Mouse (Mus musculus) midbrain, embryonic 13.5 days (tissue): ENCODE data around the gene Txnrd2. TPM values are rescaled to one million over a fixed set of nuclear protein-coding genes. Genes with fewer than 3 reads are reported as not detected.

ENCODE experiments used
- ATAC-seq: fragments of 200-750 bp; cut with Nextera tagmentation; 2 replicates; pipeline ENCODE4 v1.8.0; 2017; ENCODE audit warnings: mild to moderate bottlenecking, moderate TSS enrichment, moderate library complexity
- H3K27ac ChIP-seq: fragments of 300-500 bp; sonication (generic); 2 replicates; pipeline ENCODE4 v1.5.1; 2015; ENCODE audit warnings: inconsistent platforms, mild to moderate bottlenecking, moderate library complexity
- H3K27me3 ChIP-seq: fragments of 300-500 bp; sonication (generic); 2 replicates; pipeline ENCODE4 v1.6.1; 2015; ENCODE audit warnings: mild to moderate bottlenecking, inconsistent platforms
- H3K36me3 ChIP-seq: fragments of 300-500 bp; sonication (generic); 2 replicates; pipeline ENCODE4 v1.6.1; 2015; ENCODE audit warnings: mild to moderate bottlenecking, inconsistent platforms
- H3K4me1 ChIP-seq: fragments of 300-500 bp; sonication (generic); replicated peaks from 2 replicates; pipeline ENCODE4 v1.6.1; 2015; ENCODE audit warnings: inconsistent platforms
- H3K4me2 ChIP-seq: fragments of 300-500 bp; sonication (generic); replicated peaks from 2 replicates; pipeline ENCODE4 v1.6.1; 2015; ENCODE audit warnings: moderate library complexity, mild to moderate bottlenecking, inconsistent platforms
- H3K4me3 ChIP-seq: fragments of 300-500 bp; sonication (generic); replicated peaks from 2 replicates; pipeline ENCODE4 v1.5.1; 2015; ENCODE audit warnings: mild to moderate bottlenecking, inconsistent platforms
- H3K9ac ChIP-seq: fragments of 300-500 bp; sonication (generic); replicated peaks from 2 replicates; pipeline ENCODE4 v1.6.1; 2015; ENCODE audit warnings: mild to moderate bottlenecking, inconsistent platforms
- H3K9me3 ChIP-seq: fragments of 300-500 bp; sonication (generic); 2 replicates; pipeline ENCODE4 v1.6.1; 2016; ENCODE audit warnings: mild to moderate bottlenecking, inconsistent platforms
- WGBS: fragments of 180-500 bp; shearing (Covaris S2); methylation state at CpG from one replicate; pipeline ENCODE4 v1.1.7; 2015; 5-methylcytosine and 5-hydroxymethylcytosine counted together
- polyA plus RNA-seq: library from polyadenylated mRNA; unstranded; fragments of >200 nt; fragmentation: Nextera tagmentation; extraction: Ambion mirVana; gene quantifications from 2 replicates; pipeline ENCODE4 v1.2.1, GENCODE M21; 2015

The Txnrd2 gene
- polyA plus RNA-seq, 1 experiment from 2014 or later, result 25.9 TPM

DNA sequence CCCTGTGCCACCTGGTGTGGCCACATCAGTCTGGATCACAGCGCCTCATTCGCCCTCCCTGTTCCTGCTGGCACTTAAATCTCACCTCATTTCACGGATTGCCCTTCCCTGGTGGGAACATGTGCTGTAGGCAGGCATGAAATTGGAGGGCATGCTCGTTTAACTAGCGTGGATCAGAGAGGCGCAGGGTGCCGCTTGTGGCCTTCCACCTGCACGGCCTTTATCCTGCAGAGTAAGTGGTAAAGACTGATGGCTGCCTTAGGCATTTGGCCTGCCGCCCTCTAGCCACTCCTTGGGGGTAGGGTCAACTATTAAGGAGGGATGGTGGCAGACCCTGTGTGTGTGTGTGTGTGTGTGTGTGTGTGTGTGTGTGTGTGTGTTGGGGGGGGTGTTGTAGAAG, 35.8 kb downstream of the Txnrd2 start:
- ATAC-seq, result no peak
- H3K9me3 ChIP-seq, result no peaks in the 10 kb centered on the region
- H3K9ac ChIP-seq, result no peak overlapping the region
- WGBS, result 48% methylated on average over 9 of the region's 9 CpGs
- H3K36me3 ChIP-seq, result no peaks in the 10 kb centered on the region
- H3K4me1 ChIP-seq, result peaks cover 27% of the 10 kb centered on the region
- no peak overlapping the region for H3K4me2 ChIP-seq
- no peak overlapping the region for H3K4me3 ChIP-seq
- H3K27ac ChIP-seq, result no peak overlapping the region
- H3K27me3 ChIP-seq, result 0 out of 2 replicates have a peak, but pooled peaks cover 4% of the 10 kb centered on the region

DNA sequence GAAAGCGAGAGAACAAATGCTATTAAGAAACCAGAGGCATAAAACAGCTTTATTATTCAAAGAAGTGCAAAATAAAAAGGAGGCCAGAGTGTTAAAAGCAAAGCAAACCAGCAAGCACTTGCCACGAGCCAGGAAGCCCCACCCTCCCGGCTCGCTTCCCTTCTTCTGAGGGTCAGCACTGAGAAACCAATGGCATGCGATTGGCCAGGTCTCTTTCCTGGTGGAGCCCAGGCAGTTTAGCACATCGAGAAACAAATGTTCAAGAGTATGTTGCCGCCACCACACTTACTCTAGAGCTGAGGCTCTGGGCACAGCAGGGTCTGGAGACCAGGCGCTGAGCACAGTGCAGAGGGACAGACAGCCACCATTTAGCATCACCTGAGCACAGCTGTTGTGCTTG, 36.4 kb downstream of the Txnrd2 start:
- no peak overlapping the region for H3K27ac ChIP-seq
- ATAC-seq, result no peak
- H3K9me3 ChIP-seq, result no peaks in the 10 kb centered on the region
- H3K27me3 ChIP-seq, result 0 out of 2 replicates have a peak, but pooled peaks cover 4% of the 10 kb centered on the region
- H3K4me3 ChIP-seq, result no peak overlapping the region
- H3K9ac ChIP-seq, result no peak overlapping the region
- WGBS, result 54% methylated on average over 8 of the region's 8 CpGs
- no peaks in the 10 kb centered on the region for H3K36me3 ChIP-seq
- H3K4me2 ChIP-seq, result no peak overlapping the region
- H3K4me1 ChIP-seq, result peaks cover 27% of the 10 kb centered on the region

DNA sequence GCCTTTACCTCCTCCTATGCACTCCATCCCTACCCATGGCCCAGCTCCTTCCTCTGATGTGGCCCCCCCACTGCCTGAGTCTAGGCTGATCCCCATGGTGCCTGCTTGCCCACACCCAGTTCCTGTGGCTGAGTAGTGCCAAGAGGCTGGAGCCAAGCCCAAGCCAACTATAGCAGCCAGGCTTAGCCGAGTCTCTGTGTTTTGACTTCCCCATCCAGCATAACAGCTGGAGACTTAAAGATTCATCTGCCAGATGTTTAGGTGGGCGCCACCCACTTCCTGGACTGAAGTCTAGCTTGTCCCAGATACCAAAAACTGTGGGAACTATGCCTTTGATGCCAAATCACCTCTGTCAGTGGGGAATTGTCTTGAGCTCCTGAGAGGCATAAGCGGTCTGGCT, 38.1 kb downstream of the Txnrd2 start:
- WGBS, result 87% methylated on average over 3 of the region's 3 CpGs
- Histone ChIP-seq H3K9ac (no peak overlapping the region), H3K36me3 (peaks cover 6% of the 10 kb centered on the region), H3K9me3 (no peaks in the 10 kb centered on the region), H3K4me3 (no peak overlapping the region), H3K27me3 (0 out of 2 replicates have a peak, but pooled peaks cover 4% of the 10 kb centered on the region), H3K4me1 (peaks cover 21% of the 10 kb centered on the region), H3K4me2 (no peak overlapping the region), H3K27ac (no peak overlapping the region)
- no peak for ATAC-seq

DNA sequence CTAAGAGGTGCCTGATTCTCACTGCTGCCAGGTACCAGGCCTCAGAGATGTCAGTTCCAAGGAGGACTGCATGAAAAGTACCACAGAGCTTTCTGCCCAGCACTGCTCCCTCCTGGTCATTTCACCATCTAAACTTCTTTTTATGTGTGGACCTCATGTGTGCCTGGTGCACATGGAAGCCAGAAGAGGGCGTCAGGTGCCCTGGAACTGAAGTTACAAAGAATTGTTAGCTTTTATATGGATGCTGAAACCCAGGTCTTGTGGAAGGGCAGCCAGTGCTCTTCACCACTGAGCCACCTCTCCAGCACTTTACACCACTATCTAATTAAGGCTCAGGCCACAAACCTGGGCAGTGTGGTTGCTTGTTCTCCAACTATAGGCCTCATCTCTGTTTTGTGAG, 44.6 kb downstream of the Txnrd2 start:
- H3K9ac ChIP-seq, result no peak overlapping the region
- WGBS, result 42% methylated on average over 1 of the region's 1 CpGs
- ATAC-seq, result no peak

DNA sequence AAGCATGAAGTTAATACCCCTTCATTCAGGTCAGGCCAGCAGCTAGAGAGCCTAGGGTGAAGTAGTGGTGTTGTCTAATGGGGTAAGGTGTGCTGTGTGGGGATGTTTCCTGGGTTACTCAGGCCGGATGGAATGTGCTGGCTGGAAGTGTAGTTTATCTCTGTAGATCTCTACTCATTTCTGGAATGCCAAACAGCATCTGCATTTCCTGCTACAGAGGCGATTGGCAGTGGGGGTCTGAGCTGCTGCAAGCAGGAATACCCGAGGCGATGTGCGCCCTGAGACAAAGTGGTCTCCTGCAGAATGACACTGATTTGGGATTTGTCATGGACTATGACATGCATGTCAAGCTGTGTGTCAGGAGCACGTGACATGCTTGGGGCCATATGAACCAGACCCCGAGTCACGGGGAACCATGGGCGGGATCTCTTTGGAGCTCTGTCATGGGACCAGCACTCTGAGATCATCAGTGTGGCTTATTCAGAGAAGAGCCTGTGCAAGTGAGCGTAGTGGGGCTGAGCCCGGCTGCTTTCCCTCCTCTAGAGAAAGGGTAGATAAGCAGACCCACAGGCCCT, 45.3 kb downstream of the Txnrd2 start:
- Histone ChIP-seq H3K9ac (no peak overlapping the region), H3K4me1 (no peaks in the 10 kb centered on the region), H3K4me2 (no peak overlapping the region), H3K27me3 (no peaks in the 10 kb centered on the region), H3K9me3 (no peaks in the 10 kb centered on the region), H3K27ac (no peak overlapping the region), H3K36me3 (peaks cover 33% of the 10 kb centered on the region), H3K4me3 (no peak overlapping the region)
- ATAC-seq, result no peak
- WGBS, result 78% methylated on average over 11 of the region's 11 CpGs

More for the DNA sequence above, 44.6 kb downstream of the Txnrd2 start:
- Histone ChIP-seq H3K9me3 (no peaks in the 10 kb centered on the region), H3K27ac (no peak overlapping the region), H3K4me2 (no peak overlapping the region), H3K4me1 (no peaks in the 10 kb centered on the region), H3K4me3 (no peak overlapping the region), H3K36me3 (peaks cover 28% of the 10 kb centered on the region), H3K27me3 (no peaks in the 10 kb centered on the region)

DNA sequence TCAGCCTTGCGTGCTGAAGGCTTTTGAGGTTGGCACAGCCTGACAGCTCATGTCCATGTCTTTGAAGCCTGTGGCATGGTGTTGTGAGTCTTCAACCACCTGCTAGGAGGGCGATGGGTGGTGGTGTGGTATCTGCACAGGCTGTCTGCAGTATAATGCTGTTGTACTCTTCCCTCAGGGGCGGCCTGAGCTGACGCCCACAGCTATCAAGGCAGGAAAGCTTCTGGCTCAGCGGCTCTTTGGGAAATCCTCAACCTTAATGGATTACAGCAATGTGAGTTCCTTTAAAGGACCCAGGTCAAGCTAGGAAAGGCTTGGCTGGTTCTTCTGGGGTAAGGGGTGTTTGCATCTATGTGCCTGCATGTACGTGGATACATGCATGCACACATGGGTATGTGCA, 45.8 kb downstream of the Txnrd2 start:
- 77% methylated on average over 6 of the region's 6 CpGs for WGBS
- Histone ChIP-seq H3K9me3 (no peaks in the 10 kb centered on the region), H3K9ac (no peak overlapping the region), H3K4me1 (no peaks in the 10 kb centered on the region), H3K27ac (no peak overlapping the region), H3K36me3 (peaks cover 33% of the 10 kb centered on the region), H3K4me2 (no peak overlapping the region), H3K27me3 (no peaks in the 10 kb centered on the region), H3K4me3 (no peak overlapping the region)
- ATAC-seq, result no peak

DNA sequence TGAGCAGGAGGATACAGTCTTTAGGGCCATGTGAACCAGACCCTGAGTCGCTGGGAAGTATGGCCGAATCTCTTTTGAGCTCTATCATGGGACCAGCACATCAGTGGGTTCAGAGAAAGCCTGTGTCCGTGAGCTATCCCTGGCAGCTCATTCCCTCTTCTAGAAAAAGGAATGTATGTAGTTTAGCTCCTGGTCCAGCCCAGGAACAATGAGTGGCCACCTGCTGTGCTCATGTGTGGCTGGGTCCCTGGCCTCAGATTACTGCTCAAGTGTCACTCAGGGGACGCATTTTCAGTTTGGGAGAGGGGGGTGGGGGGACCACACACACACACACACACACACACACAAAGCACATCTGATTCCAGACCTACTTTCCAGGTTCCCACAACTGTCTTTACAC, 46.2 kb downstream of the Txnrd2 start:
- Histone ChIP-seq H3K4me1 (no peaks in the 10 kb centered on the region), H3K36me3 (peaks cover 34% of the 10 kb centered on the region), H3K9me3 (no peaks in the 10 kb centered on the region), H3K27me3 (no peaks in the 10 kb centered on the region), H3K4me2 (no peak overlapping the region), H3K4me3 (no peak overlapping the region), H3K27ac (no peak overlapping the region), H3K9ac (no peak overlapping the region)
- no peak for ATAC-seq
- 60% methylated on average over 4 of the region's 4 CpGs for WGBS

DNA sequence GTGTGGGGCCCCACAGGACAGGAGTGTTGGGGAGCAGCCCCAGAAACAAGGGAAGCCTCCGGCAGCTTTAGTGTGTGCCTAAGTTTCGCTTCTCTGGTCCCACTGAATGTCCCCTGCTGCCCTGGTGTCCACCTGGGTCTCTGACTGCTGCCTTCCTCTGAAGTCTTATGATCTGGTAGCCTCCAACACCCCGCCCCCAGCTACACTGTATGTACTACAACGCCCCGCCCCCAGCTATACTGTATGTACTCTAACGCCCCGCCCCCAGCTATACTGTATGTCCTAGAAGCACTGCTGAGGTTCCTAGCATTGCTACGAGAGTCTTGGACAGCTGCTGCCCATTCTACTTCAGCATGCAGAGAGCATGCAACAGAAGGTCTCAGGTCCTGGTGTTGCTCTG, 46.8 kb downstream of the Txnrd2 start:
- H3K27ac ChIP-seq, result no peak overlapping the region
- 96% methylated on average over 8 of the region's 8 CpGs for WGBS
- peaks cover 39% of the 10 kb centered on the region for H3K36me3 ChIP-seq
- H3K9ac ChIP-seq, result no peak overlapping the region
- no peak overlapping the region for H3K4me3 ChIP-seq
- no peak overlapping the region for H3K4me2 ChIP-seq
- no peak for ATAC-seq
- H3K4me1 ChIP-seq, result no peaks in the 10 kb centered on the region
- no peaks in the 10 kb centered on the region for H3K9me3 ChIP-seq
- H3K27me3 ChIP-seq, result no peaks in the 10 kb centered on the region

DNA sequence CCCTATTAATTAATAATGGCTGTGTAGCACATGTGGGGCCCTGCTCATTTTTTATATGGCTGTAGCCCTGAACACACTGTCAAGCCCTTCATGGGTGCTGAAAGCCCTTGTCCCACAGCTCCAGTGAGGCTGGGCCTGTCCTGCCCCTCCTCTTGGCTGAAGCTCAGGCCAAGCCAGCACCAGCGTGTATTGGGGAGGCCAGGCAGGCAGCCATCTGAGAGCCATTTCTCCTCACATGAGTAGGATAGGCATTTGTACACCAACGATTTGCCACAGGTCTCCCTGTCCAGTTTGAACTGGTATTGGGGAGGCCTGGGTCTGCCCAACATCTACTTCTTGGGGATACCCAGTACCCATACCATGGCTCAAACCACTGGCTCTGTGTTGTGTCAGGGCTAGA, 47.8 kb downstream of the Txnrd2 start:
- H3K36me3 ChIP-seq, result peaks cover 38% of the 10 kb centered on the region
- 91% methylated on average over 2 of the region's 2 CpGs for WGBS

DNA sequence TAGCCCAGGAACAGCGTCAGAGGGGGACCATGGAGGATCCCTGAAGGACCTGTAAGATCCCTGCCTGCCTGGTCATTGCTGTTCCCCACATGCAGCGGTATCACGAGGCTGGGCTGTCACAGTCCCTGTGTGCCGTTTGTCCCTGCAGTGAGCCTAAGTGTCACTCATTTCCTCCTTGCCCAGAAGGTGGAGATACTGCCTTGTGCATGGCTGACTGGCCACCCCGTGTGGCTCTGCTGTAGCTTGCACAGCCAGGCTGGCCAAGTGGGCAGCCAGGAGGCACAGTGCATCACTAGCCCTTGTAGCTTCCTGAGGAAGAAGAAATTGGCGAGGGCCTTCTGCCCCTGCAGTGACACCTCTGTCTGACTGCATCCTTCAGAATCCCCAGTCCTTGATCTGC, 51.8 kb downstream of the Txnrd2 start:
- no peak overlapping the region for H3K4me2 ChIP-seq
- H3K36me3 ChIP-seq, result peaks cover 20% of the 10 kb centered on the region
- H3K4me3 ChIP-seq, result no peak overlapping the region
- WGBS, result 69% methylated on average over 6 of the region's 6 CpGs
- no peaks in the 10 kb centered on the region for H3K27me3 ChIP-seq
- H3K9ac ChIP-seq, result no peak overlapping the region
- no peak overlapping the region for H3K27ac ChIP-seq
- H3K9me3 ChIP-seq, result no peaks in the 10 kb centered on the region
- no peaks in the 10 kb centered on the region; the same call in 1 of the 2 replicates for H3K4me1 ChIP-seq
- ATAC-seq, result no peak

More for the DNA sequence above, 47.8 kb downstream of the Txnrd2 start:
- Histone ChIP-seq H3K9me3 (no peaks in the 10 kb centered on the region), H3K4me2 (no peak overlapping the region), H3K4me1 (no peaks in the 10 kb centered on the region), H3K27ac (no peak overlapping the region), H3K27me3 (no peaks in the 10 kb centered on the region), H3K9ac (no peak overlapping the region), H3K4me3 (no peak overlapping the region)
- ATAC-seq, result no peak

DNA sequence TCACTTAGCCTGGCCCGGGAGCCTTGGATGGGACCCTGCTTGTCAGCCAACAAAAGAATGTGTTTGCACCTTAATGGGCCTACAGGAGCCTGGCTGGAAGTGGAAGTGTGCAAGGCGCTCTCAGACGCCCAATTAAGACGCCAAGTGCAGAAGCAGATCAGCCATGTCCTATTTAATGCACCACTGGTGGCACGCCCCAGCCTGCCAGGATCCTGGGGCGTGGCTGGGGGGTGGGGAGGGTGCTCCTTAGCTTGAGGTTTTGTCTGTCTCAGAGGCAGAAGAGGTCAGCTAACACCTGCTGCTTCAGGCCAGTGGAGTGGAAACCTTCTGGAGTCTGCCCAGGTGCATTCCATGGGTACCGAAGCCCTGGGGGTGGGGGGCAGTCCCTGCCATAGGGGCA, 53.5 kb downstream of the Txnrd2 start:
- no peaks in the 10 kb centered on the region for H3K9me3 ChIP-seq
- peaks cover 18% of the 10 kb centered on the region for H3K36me3 ChIP-seq
- H3K4me3 ChIP-seq, result no peak overlapping the region
- ATAC-seq, result no peak
- 24% methylated on average over 7 of the region's 7 CpGs for WGBS
- no peak overlapping the region for H3K9ac ChIP-seq
- H3K4me1 ChIP-seq, result peaks cover 12% of the 10 kb centered on the region
- no peak overlapping the region for H3K4me2 ChIP-seq
- H3K27ac ChIP-seq, result no peak overlapping the region
- no peaks in the 10 kb centered on the region for H3K27me3 ChIP-seq

DNA sequence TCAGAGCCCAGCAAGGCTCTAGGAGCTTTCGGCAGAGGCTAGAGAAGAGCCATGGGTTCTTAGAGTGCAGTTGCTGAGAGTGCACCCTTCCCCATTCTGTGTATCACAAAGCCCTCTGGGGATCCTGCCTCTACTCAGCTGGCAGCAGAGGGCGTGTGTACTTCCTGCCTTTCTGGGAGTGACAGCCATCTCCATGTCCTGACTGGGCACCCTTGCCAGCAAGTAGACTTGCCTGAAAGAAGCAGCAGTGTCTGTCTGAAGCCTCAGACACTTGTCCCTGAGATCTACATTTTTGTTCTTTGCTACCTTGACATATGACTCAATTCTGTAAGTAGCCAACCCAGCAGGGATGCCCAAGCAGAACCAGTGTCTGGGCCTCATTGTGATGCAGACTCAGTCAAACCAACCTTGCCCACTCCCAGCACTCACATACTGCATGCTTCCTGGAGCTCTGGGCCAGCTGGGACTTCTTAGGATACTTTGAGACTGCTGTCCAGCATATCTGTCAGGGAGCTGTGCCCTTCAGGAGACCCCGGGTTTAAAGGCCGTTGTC, 54.8 kb downstream of the Txnrd2 start:
- Histone ChIP-seq H3K9me3 (no peaks in the 10 kb centered on the region), H3K9ac (no peak overlapping the region), H3K4me1 (peaks cover 17% of the 10 kb centered on the region), H3K36me3 (peaks cover 12% of the 10 kb centered on the region), H3K4me2 (no peak overlapping the region), H3K27ac (no peak overlapping the region), H3K4me3 (no peak overlapping the region), H3K27me3 (no peaks in the 10 kb centered on the region)
- 61% methylated on average over 4 of the region's 4 CpGs for WGBS
- ATAC-seq, result no peak

DNA sequence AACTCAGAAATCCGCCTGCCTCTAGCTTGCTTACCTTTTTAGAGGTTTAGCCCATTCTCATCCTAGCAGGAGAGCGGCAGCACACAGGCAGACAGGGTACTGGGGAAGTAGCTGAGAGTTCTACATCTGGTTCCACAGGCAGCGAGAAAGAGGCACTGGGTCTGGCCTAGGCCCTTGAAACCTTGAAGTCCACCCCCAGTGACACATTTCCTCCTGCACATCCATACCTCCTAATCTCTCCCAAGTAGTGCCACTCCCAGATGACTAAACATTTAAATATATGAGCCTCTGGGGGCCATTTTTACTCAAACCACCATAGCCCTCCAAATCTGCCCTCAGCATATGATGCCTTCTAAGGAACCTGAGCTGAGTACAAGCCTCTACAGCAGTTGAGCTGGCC, 56.2 kb downstream of the Txnrd2 start:
- Histone ChIP-seq H3K27me3 (no peaks in the 10 kb centered on the region), H3K9ac (no peak overlapping the region), H3K27ac (no peak overlapping the region), H3K4me2 (no peak overlapping the region), H3K9me3 (no peaks in the 10 kb centered on the region), H3K36me3 (peaks cover 7% of the 10 kb centered on the region; the same call in 1 of the 2 replicates), H3K4me3 (no peak overlapping the region), H3K4me1 (peaks cover 17% of the 10 kb centered on the region)
- no peak for ATAC-seq
- 88% methylated on average over 3 of the region's 3 CpGs for WGBS
